Mouse (Mus musculus) bone marrow macrophage, adult 2 months (primary cell): ENCODE results near the gene Clip1.

Source experiments
- CTCF ChIP-seq: IDR thresholded peaks from 2 replicates; pipeline ENCODE4 v1.5.1; 2012; ENCODE audit warnings: low read depth, mild to moderate bottlenecking, low read length, moderate library complexity
- POLR2A ChIP-seq: IDR thresholded peaks from 2 replicates; pipeline ENCODE4 v1.6.1; 2012; ENCODE audit warnings: mild to moderate bottlenecking, low read depth, low read length, borderline replicate concordance

- TF ChIP-seq POLR2A (no peak), CTCF (no peak)
Observed at GRCm38 (mm10) chr5:123653287-123653801, 31.1 kb downstream of the Clip1 start.
